Mouse (Mus musculus) MEL (cell line): ENCODE results near the gene Mab21l3. TPM values are rescaled to one million over a fixed set of nuclear protein-coding genes. Genes with fewer than 3 reads are reported as not detected.

Source experiments
- DNase-seq: peaks from one replicate; pipeline ENCODE4 v3.0.0; 2011; ENCODE audit warnings: low read depth, low spot score
- H3K27ac ChIP-seq: 2 replicates; pipeline ENCODE4 v1.5.1; 2012; ENCODE audit warnings: low read depth, mild to moderate bottlenecking, control low read depth, low read length, moderate library complexity; ENCODE audit not compliant: control insufficient read depth
- H3K27me3 ChIP-seq, 2 experiments: fragments of 150-350 bp in 1 of 2; sonication (generic) in 1 of 2; 2 replicates each; pipeline ENCODE4 v1.6.1; 2012; ENCODE audit warnings: low read length in 2 of 2, mild to moderate bottlenecking in 2 of 2, improper control_type of control experiment in 1 of 2, moderate library complexity in 1 of 2; ENCODE audit not compliant: insufficient read depth in 2 of 2, control insufficient read depth in 1 of 2
- H3K36me3 ChIP-seq, 2 experiments: 2 replicates each; pipeline ENCODE4 v1.6.1; 2012 to 2014; ENCODE audit warnings: low read length in 2 of 2, improper control_type of control experiment in 1 of 2, inconsistent platforms in 1 of 2, mild to moderate bottlenecking in 1 of 2; ENCODE audit not compliant: insufficient read depth in 2 of 2, control insufficient read depth in 1 of 2
- H3K4me1 ChIP-seq, 2 experiments: fragments of 150-350 bp in 1 of 2; sonication (generic) in 1 of 2; 2 replicates each; pipeline ENCODE4 v1.6.1; 2012; ENCODE audit warnings: low read length in 2 of 2, improper control_type of control experiment in 1 of 2, mild to moderate bottlenecking in 1 of 2; ENCODE audit not compliant: insufficient read depth in 2 of 2, control insufficient read depth in 1 of 2
- H3K4me3 ChIP-seq, 2 experiments: fragments of 150-350 bp in 1 of 2; sonication (generic) in 1 of 2; 2 replicates each; pipeline ENCODE4 v1.5.1; 2012; ENCODE audit warnings: low read depth in 2 of 2, low read length in 2 of 2, mild to moderate bottlenecking in 2 of 2, moderate library complexity in 2 of 2, control low read depth in 1 of 2, improper control_type of control experiment in 1 of 2; ENCODE audit not compliant: control insufficient read depth in 1 of 2, insufficient read depth in 1 of 2
- H3K79me2 ChIP-seq: 2 replicates; pipeline ENCODE4 v1.6.1; 2012; ENCODE audit warnings: mild to moderate bottlenecking, low read length, moderate library complexity; ENCODE audit not compliant: control insufficient read depth, poor library complexity, insufficient read depth
- H3K9ac ChIP-seq: 2 replicates; pipeline ENCODE4 v1.6.1; 2012; ENCODE audit warnings: low read depth, mild to moderate bottlenecking, control low read depth, low read length, moderate library complexity; ENCODE audit not compliant: control insufficient read depth, poor library complexity, severe bottlenecking
- H3K9me3 ChIP-seq: fragments of 150-350 bp; sonication (generic); replicated peaks from 2 replicates; pipeline ENCODE4 v1.6.1; 2012; ENCODE audit warnings: mild to moderate bottlenecking, low read length, improper control_type of control experiment, moderate library complexity; ENCODE audit not compliant: insufficient read depth
- BHLHE40 ChIP-seq: IDR thresholded peaks from 2 replicates; pipeline ENCODE4 v1.6.1; 2012; ENCODE audit warnings: low read depth, mild to moderate bottlenecking, inconsistent platforms, low read length, improper control_type of control experiment, borderline replicate concordance
- CHD1 ChIP-seq: IDR thresholded peaks from 2 replicates; pipeline ENCODE4 v1.6.1; 2012; ENCODE audit warnings: low read depth, mild to moderate bottlenecking, inconsistent platforms, low read length, improper control_type of control experiment
- CHD2 ChIP-seq: IDR thresholded peaks from 2 replicates; pipeline ENCODE4 v1.6.1; 2011; ENCODE audit warnings: low read length, improper control_type of control experiment
- ELF1 ChIP-seq: IDR thresholded peaks from 2 replicates; pipeline ENCODE4 v1.6.1; 2014; ENCODE audit warnings: low read depth, mild to moderate bottlenecking, inconsistent platforms, low read length, improper control_type of control experiment, moderate library complexity
- EP300 ChIP-seq, 2 experiments: IDR thresholded peaks; 2 replicates each; pipeline ENCODE4 v1.6.1; 2011; ENCODE audit warnings: improper control_type of control experiment in 2 of 2, low read length in 2 of 2, low read depth in 1 of 2, mild to moderate bottlenecking in 1 of 2
- ETS1 ChIP-seq: IDR thresholded peaks from 2 replicates; pipeline ENCODE4 v1.6.1; 2012; ENCODE audit warnings: low read depth, mild to moderate bottlenecking, inconsistent platforms, low read length, improper control_type of control experiment, moderate library complexity
- GABPA ChIP-seq: IDR thresholded peaks from 2 replicates; pipeline ENCODE4 v1.6.1; 2012; ENCODE audit warnings: low read depth, mild to moderate bottlenecking, inconsistent platforms, low read length, improper control_type of control experiment, moderate library complexity
- GATA1 ChIP-seq: IDR thresholded peaks from 2 replicates; pipeline ENCODE4 v1.6.1; 2011; ENCODE audit warnings: low read depth, low read length, improper control_type of control experiment
- HCFC1 ChIP-seq: IDR thresholded peaks from 2 replicates; pipeline ENCODE4 v1.6.1; 2012; ENCODE audit warnings: low read depth, mild to moderate bottlenecking, inconsistent platforms, low read length, improper control_type of control experiment, moderate library complexity
- KAT2A ChIP-seq: conservative IDR thresholded peaks from 2 replicates; pipeline ENCODE4 v1.6.1; 2012; ENCODE audit warnings: low read depth, low read length, improper control_type of control experiment, inconsistent platforms
- MAFK ChIP-seq: IDR thresholded peaks from 2 replicates; pipeline ENCODE4 v1.6.1; 2011; ENCODE audit warnings: low read depth, mild to moderate bottlenecking, low read length, improper control_type of control experiment, borderline replicate concordance
- MAZ ChIP-seq: IDR thresholded peaks from 2 replicates; pipeline ENCODE4 v1.6.1; 2012; ENCODE audit warnings: low read depth, mild to moderate bottlenecking, inconsistent platforms, low read length, improper control_type of control experiment
- MEF2A ChIP-seq: IDR thresholded peaks from 2 replicates; pipeline ENCODE4 v1.6.1; 2014; ENCODE audit warnings: low read depth, mild to moderate bottlenecking, inconsistent platforms, low read length, improper control_type of control experiment; ENCODE audit not compliant: poor library complexity, insufficient replicate concordance, severe bottlenecking; ENCODE audit errors: extremely low read depth
- MXI1 ChIP-seq: IDR thresholded peaks from 2 replicates; pipeline ENCODE4 v1.6.1; 2011; ENCODE audit warnings: mild to moderate bottlenecking, low read depth, low read length, improper control_type of control experiment
- MYB ChIP-seq: IDR thresholded peaks from 2 replicates; pipeline ENCODE4 v1.6.1; 2011; ENCODE audit warnings: mild to moderate bottlenecking, low read depth, low read length, improper control_type of control experiment
- NELFE ChIP-seq: IDR thresholded peaks from 2 replicates; pipeline ENCODE4 v1.6.1; 2011; ENCODE audit warnings: low read depth, low read length, improper control_type of control experiment
- POLR2AphosphoS2 ChIP-seq: IDR thresholded peaks from 2 replicates; pipeline ENCODE4 v1.6.1; 2011; ENCODE audit warnings: low read length, improper control_type of control experiment
- POLR2AphosphoS5 ChIP-seq: IDR thresholded peaks from 2 replicates; pipeline ENCODE4 v1.6.1; 2012; ENCODE audit warnings: low read depth, borderline replicate concordance, mild to moderate bottlenecking, inconsistent platforms, low read length, moderate library complexity, mixed read lengths
- SIN3A ChIP-seq: IDR thresholded peaks from 2 replicates; pipeline ENCODE4 v1.6.1; 2012; ENCODE audit warnings: low read length, improper control_type of control experiment, inconsistent platforms
- TBP ChIP-seq: IDR thresholded peaks from 2 replicates; pipeline ENCODE4 v1.8.0; 2011; ENCODE audit warnings: low read depth, low read length, improper control_type of control experiment
- UBTF ChIP-seq: IDR thresholded peaks from 2 replicates; pipeline ENCODE4 v1.6.1; 2012; ENCODE audit warnings: low read depth, mild to moderate bottlenecking, inconsistent platforms, low read length, improper control_type of control experiment, moderate library complexity, borderline replicate concordance; ENCODE audit not compliant: insufficient read depth
- USF1 ChIP-seq: IDR thresholded peaks from 2 replicates; pipeline ENCODE4 v1.6.1; 2014; ENCODE audit warnings: low read depth, mild to moderate bottlenecking, inconsistent platforms, low read length, improper control_type of control experiment, moderate library complexity
- USF2 ChIP-seq, 2 experiments: IDR thresholded peaks; 2 replicates each; pipeline ENCODE4 v1.6.1; 2011 to 2012; ENCODE audit warnings: improper control_type of control experiment in 2 of 2, low read length in 2 of 2, borderline replicate concordance in 1 of 2, inconsistent platforms in 1 of 2, low read depth in 1 of 2, mild to moderate bottlenecking in 1 of 2; ENCODE audit not compliant: insufficient read depth in 1 of 2
- ZKSCAN1 ChIP-seq: IDR thresholded peaks from 2 replicates; pipeline ENCODE4 v1.6.1; 2012; ENCODE audit warnings: low read depth, mild to moderate bottlenecking, inconsistent platforms, low read length, improper control_type of control experiment, moderate library complexity
- ZMIZ1 ChIP-seq: IDR thresholded peaks from 2 replicates; pipeline ENCODE4 v1.6.1; 2012; ENCODE audit warnings: low read depth, mild to moderate bottlenecking, inconsistent platforms, low read length, improper control_type of control experiment, moderate library complexity
- ZNF384 ChIP-seq: IDR thresholded peaks from 2 replicates; pipeline ENCODE4 v1.6.1; 2012; ENCODE audit warnings: low read depth, mild to moderate bottlenecking, inconsistent platforms, low read length, improper control_type of control experiment
- polyA plus RNA-seq, 2 experiments: library from polyadenylated mRNA; stranded (reverse) in 1 of 2; unstranded in 1 of 2; fragments of >175 nt in 1 of 2; fragments of >200 nt in 1 of 2; gene quantifications; 2 replicates each; pipeline versions ENCODE4 v1.2.1 to v1.2.4; 2012; ENCODE audit warnings: low replicate concordance in 2 of 2, low read depth in 1 of 2; ENCODE audit not compliant: insufficient read length in 2 of 2, insufficient read depth in 1 of 2, missing spikeins in 1 of 2
- total RNA-seq: library from RNA; depleted of rRNA; stranded (reverse); fragments of 300-350 nt; gene quantifications from 2 replicates; pipeline ENCODE4 v1.2.3, GENCODE M21; 2012

Gene Mab21l3
- total and polyA plus RNA-seq, 3 experiments, result 0.04 TPM; not detected in 2

- no peak overlapping the region for H3K9ac ChIP-seq
These were observed 43.7 kb downstream of the Mab21l3 start for GRCm38 (mm10) chr3:101804971-101805561.

GRCm38 (mm10) chr3:101804331-101804730 is 44.4 kb downstream of the Mab21l3 start:
- DNase-seq, result no peak
- Histone ChIP-seq H3K9me3 (no peaks in the 10 kb centered on the region), H3K9ac (no peak overlapping the region), H3K4me3 (no peak overlapping the region), H3K27me3 (no peaks in the 10 kb centered on the region), H3K27ac (no peak overlapping the region), H3K36me3 (no peaks in the 10 kb centered on the region), H3K79me2 (no peaks in the 10 kb centered on the region), H3K4me1 (no peaks in the 10 kb centered on the region)
- TF ChIP-seq MAFK, result no peak
- no peak for TF ChIP-seq ZNF384
- TF ChIP-seq USF1, result no peak
- no peak for TF ChIP-seq HCFC1
- TF ChIP-seq EP300 (IDR thresholded peaks at IDR 0.05; ENCODE audit: low read depth in 1 of 2, low read length in 2 of 2), result no peak
- no peak for TF ChIP-seq USF2 (IDR thresholded peaks at IDR 0.05; ENCODE audit: borderline replicate concordance in 1 of 2, insufficient read depth in 1 of 2, low read depth in 1 of 2, low read length in 2 of 2)
- TF ChIP-seq ZMIZ1, result no peak
- no peak for TF ChIP-seq MEF2A
- no peak for TF ChIP-seq CHD1
- no peak for TF ChIP-seq POLR2AphosphoS2
- TF ChIP-seq CHD2, result no peak
- TF ChIP-seq BHLHE40, result no peak
- TF ChIP-seq NELFE, result no peak
- no peak for TF ChIP-seq UBTF
- TF ChIP-seq ZKSCAN1, result no peak
- no peak for TF ChIP-seq ETS1
- TF ChIP-seq SIN3A, result no peak
- no peak for TF ChIP-seq MAZ
- TF ChIP-seq MYB, result no peak

More at GRCm38 (mm10) chr3:101804971-101805561, 43.7 kb downstream of the Mab21l3 start:
- Histone ChIP-seq H3K4me3 (no peak overlapping the region), H3K27me3 (no peaks in the 10 kb centered on the region), H3K4me1 (no peaks in the 10 kb centered on the region), H3K27ac (no peak overlapping the region), H3K36me3 (no peaks in the 10 kb centered on the region), H3K79me2 (no peaks in the 10 kb centered on the region), H3K9me3 (no peaks in the 10 kb centered on the region)
- no peak for TF ChIP-seq SIN3A
- no peak for TF ChIP-seq ZNF384
- TF ChIP-seq MXI1, result no peak
- no peak for TF ChIP-seq GATA1
- no peak for TF ChIP-seq POLR2AphosphoS2
- no peak for TF ChIP-seq USF1
- TF ChIP-seq MAFK, result no peak
- no peak for TF ChIP-seq GABPA
- no peak for TF ChIP-seq BHLHE40
- no peak for TF ChIP-seq MEF2A
- TF ChIP-seq TBP, result no peak
- TF ChIP-seq ELF1, result no peak
- no peak for TF ChIP-seq KAT2A
- TF ChIP-seq POLR2AphosphoS5, result no peak
- TF ChIP-seq HCFC1, result no peak
- no peak for TF ChIP-seq EP300 (IDR thresholded peaks at IDR 0.05; ENCODE audit: low read depth in 1 of 2, low read length in 2 of 2)
- no peak for DNase-seq
